ENCODE assay signal across 12 mouse cellular contexts in the genomic region with DNA sequence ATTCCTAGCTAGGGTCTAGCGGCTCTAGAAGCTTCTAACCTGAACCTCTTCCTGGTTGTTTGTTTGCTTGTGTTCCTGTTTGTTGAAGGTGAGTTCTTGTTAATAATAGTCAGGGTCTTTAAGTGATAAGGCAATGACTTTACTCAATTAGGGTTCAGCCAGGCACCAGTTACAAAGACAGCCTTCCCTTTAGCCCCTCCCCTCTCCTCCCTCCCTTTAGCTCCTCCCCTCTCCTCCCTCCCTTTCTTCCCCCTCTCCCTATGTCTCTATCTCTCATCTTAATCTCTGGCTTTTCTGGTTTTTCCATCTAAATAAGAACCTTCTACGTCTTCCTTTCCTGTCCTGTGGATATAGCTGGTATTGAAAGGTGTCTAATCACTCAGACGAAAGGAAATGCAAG. TPM values are rescaled to one million over a fixed set of nuclear protein-coding genes. Genes with fewer than 3 reads are reported as not detected.
DNase-seq lines count a peak whose midpoint lies in the region; ATAC-seq lines count a peak whose summit lies in the region.
"Had no signal": no experiment of that assay in that cellular context is flagged by ENCODE, and none has a peak within 500 bp of the region (broad histone marks: within the 10 kb centered on the region; RNA-seq: fewer than 3 reads in every experiment).

No protein-coding gene starts in this region.

- no peak overlapping the region for H3K27ac ChIP-seq in limb, embryonic 12.5 days
- H3K27ac ChIP-seq in limb, embryonic 10.5 days, result no peak overlapping the region
- no peak overlapping the region for H3K27ac ChIP-seq in intestine, embryonic 15.5 days
- no peak overlapping the region for H3K27ac ChIP-seq in forebrain, embryonic 10.5 days
- H3K27ac ChIP-seq: midbrain, embryonic 12.5 days had no signal

- no peak overlapping the region for H3K9ac ChIP-seq in limb, embryonic 12.5 days (replicated peaks)
- H3K9ac ChIP-seq in intestine, embryonic 15.5 days, result no peak overlapping the region
- H3K9ac ChIP-seq: midbrain, embryonic 12.5 days had no signal

- no peaks in the 10 kb centered on the region for H3K4me1 ChIP-seq in limb, embryonic 12.5 days (replicated peaks)
- peaks cover 4% of the 10 kb centered on the region for H3K4me1 ChIP-seq in limb, embryonic 10.5 days
- H3K4me1 ChIP-seq in intestine, embryonic 15.5 days (replicated peaks), result 0 out of 2 replicates have a peak, but pooled peaks cover 11% of the 10 kb centered on the region
- peaks cover 7% of the 10 kb centered on the region; the same call in 1 of the 2 replicates for H3K4me1 ChIP-seq in megakaryocyte, embryonic 14.5 days
- H3K4me1 ChIP-seq in forebrain, embryonic 10.5 days, result peaks cover 6% of the 10 kb centered on the region; the same call in 1 of the 2 replicates
- H3K4me1 ChIP-seq: midbrain, embryonic 12.5 days had no signal

- WGBS in limb, embryonic 12.5 days, result 65% methylated on average over 3 of the region's 3 CpGs
- WGBS in limb, embryonic 10.5 days, result 69% methylated on average over 3 of the region's 3 CpGs
- whole genome bisulfite sequencing in intestine, embryonic 15.5 days, result 66% methylated on average over 3 of the region's 3 CpGs
- 67% methylated on average over 3 of the region's 3 CpGs for WGBS in forebrain, embryonic 10.5 days

- H3K4me3 ChIP-seq in limb, embryonic 12.5 days (replicated peaks), result no peak overlapping the region
- no peak overlapping the region for H3K4me3 ChIP-seq in limb, embryonic 10.5 days
- peak overlapping the region; percentile 25; the same call in 1 of the 2 replicates for H3K4me3 ChIP-seq in intestine, embryonic 15.5 days (replicated peaks)
- H3K4me3 ChIP-seq in megakaryocyte, embryonic 14.5 days (replicated peaks), result peak overlapping the region; percentile 84
- H3K4me3 ChIP-seq in forebrain, embryonic 10.5 days, result no peak overlapping the region
- H3K4me3 ChIP-seq: midbrain, embryonic 12.5 days had no signal

- H3K4me2 ChIP-seq in limb, embryonic 12.5 days, result peak overlapping the region; percentile 13; the same call in 1 of the 2 replicates
- H3K4me2 ChIP-seq in intestine, embryonic 15.5 days (replicated peaks), result peak overlapping the region; percentile 57

- H3K36me3 ChIP-seq in limb, embryonic 12.5 days, result no peaks in the 10 kb centered on the region
- H3K36me3 ChIP-seq in limb, embryonic 10.5 days, result no peaks in the 10 kb centered on the region
- H3K36me3 ChIP-seq in intestine, embryonic 15.5 days, result no peaks in the 10 kb centered on the region
- H3K36me3 ChIP-seq in megakaryocyte, embryonic 14.5 days (replicated peaks; ENCODE audit: low read length), result no peaks in the 10 kb centered on the region
- H3K36me3 ChIP-seq in forebrain, embryonic 10.5 days (replicated peaks), result no peaks in the 10 kb centered on the region
- H3K36me3 ChIP-seq: midbrain, embryonic 12.5 days had no signal

- ATAC-seq in limb, embryonic 12.5 days (ENCODE audit: insufficient number of reproducible peaks, insufficient read depth, low FRiP score, low TSS enrichment, low read depth), result no peak
- ATAC-seq in common myeloid progenitor, adult 5-6 weeks (replicated peaks; ENCODE audit: low read depth, poor library complexity, severe bottlenecking), result peak; percentile 70
- ATAC-seq in intestine, embryonic 15.5 days, result peak; percentile 61; the same call in 1 of the 2 replicates
- ATAC-seq: hindbrain, embryonic 16.5 days had no signal

- peaks cover 10% of the 10 kb centered on the region; the same call in 1 of the 2 replicates for H3K27me3 ChIP-seq in limb, embryonic 12.5 days
- no peaks in the 10 kb centered on the region for H3K27me3 ChIP-seq in limb, embryonic 10.5 days (ENCODE audit: low read depth, poor library complexity, severe bottlenecking)
- no peaks in the 10 kb centered on the region; the same call in 1 of the 2 replicates for H3K27me3 ChIP-seq in intestine, embryonic 15.5 days (replicated peaks)
- H3K27me3 ChIP-seq in megakaryocyte, embryonic 14.5 days (replicated peaks), result peaks cover 9% of the 10 kb centered on the region
- peaks cover 6% of the 10 kb centered on the region; the same call in 1 of the 2 replicates for H3K27me3 ChIP-seq in forebrain, embryonic 10.5 days (ENCODE audit: poor library complexity, severe bottlenecking)
- H3K27me3 ChIP-seq: midbrain, embryonic 12.5 days had no signal

- no peak for DNase-seq in limb, embryonic 10.5 days (ENCODE audit: low spot score)
- DNase-seq in forebrain, embryonic 10.5 days (ENCODE audit: extremely low spot score, low spot score), result no peak
- no peak for DNase-seq in adrenal gland, adult (ENCODE audit: inconsistent age in 2 of 2, low spot score in 1 of 2)
- DNase-seq in thymus, postnatal 4 days, result no peak
- DNase-seq: cerebellum, postnatal 14 days had no signal

- H3K9me3 ChIP-seq in limb, embryonic 12.5 days, result no peaks in the 10 kb centered on the region
- H3K9me3 ChIP-seq in limb, embryonic 10.5 days (replicated peaks), result no peaks in the 10 kb centered on the region
- no peaks in the 10 kb centered on the region for H3K9me3 ChIP-seq in intestine, embryonic 15.5 days
- H3K9me3 ChIP-seq in megakaryocyte, embryonic 14.5 days, result no peaks in the 10 kb centered on the region
- no peaks in the 10 kb centered on the region for H3K9me3 ChIP-seq in forebrain, embryonic 10.5 days
- H3K9me3 ChIP-seq: midbrain, embryonic 12.5 days had no signal

RNA-seq across cellular contexts. Expression of gene Tekt5, which starts 10.7 kb away (rescaled TPM):
- 0.19 TPM in 1 of 2 replicates, not detected in the other for polyA plus RNA-seq in limb, embryonic 12.5 days (2016; fragmentation: Nextera tagmentation; extraction: Ambion mirVana)
- polyA plus RNA-seq in limb, embryonic 10.5 days (2016; fragmentation: Nextera tagmentation; extraction: Ambion mirVana), result not detected in 2 replicates
- total RNA-seq in common myeloid progenitor, adult 5-6 weeks (2017), result not detected in 2 replicates
- polyA plus RNA-seq in intestine, embryonic 15.5 days (2015; fragmentation: Nextera tagmentation; extraction: Ambion mirVana), result 0.15 and 0.25 TPM in 2 replicates
- not detected in 2 replicates for polyA plus RNA-seq in megakaryocyte, embryonic 14.5 days (2012; ENCODE audit: insufficient read depth, low replicate concordance)
- polyA plus RNA-seq in forebrain, embryonic 10.5 days (2016; fragmentation: Nextera tagmentation; extraction: Ambion mirVana), result 0.10 TPM in 1 of 2 replicates, not detected in the other
- total RNA-seq: adrenal gland, postnatal 14 days had no signal

RNA-seq across cellular contexts. Expression of gene Nubp1, which starts 27.2 kb away (rescaled TPM):
- 80.4 and 82.7 TPM in 2 replicates for polyA plus RNA-seq in limb, embryonic 12.5 days (2016; fragmentation: Nextera tagmentation; extraction: Ambion mirVana)
- 92.0 and 94.8 TPM in 2 replicates for polyA plus RNA-seq in limb, embryonic 10.5 days (2016; fragmentation: Nextera tagmentation; extraction: Ambion mirVana)
- total RNA-seq in common myeloid progenitor, adult 5-6 weeks (2017), result 55.7 and 59.3 TPM in 2 replicates
- 55.4 and 56.6 TPM in 2 replicates for polyA plus RNA-seq in intestine, embryonic 15.5 days (2015; fragmentation: Nextera tagmentation; extraction: Ambion mirVana)
- polyA plus RNA-seq in megakaryocyte, embryonic 14.5 days (2012; ENCODE audit: insufficient read depth, low replicate concordance), result 7.9 and 20.5 TPM in 2 replicates
- 80.9 and 81.3 TPM in 2 replicates for polyA plus RNA-seq in forebrain, embryonic 10.5 days (2016; fragmentation: Nextera tagmentation; extraction: Ambion mirVana)

Comparison
In these comparisons a context has a peak if more than half of its experiments do, and no peak if none do; other contexts are left out.
1. H3K4me3 ChIP-seq: peak in intestine, embryonic 15.5 days (single experiment) and megakaryocyte, embryonic 14.5 days (single experiment); none in limb, embryonic 12.5 days (single experiment), limb, embryonic 10.5 days (single experiment) and forebrain, embryonic 10.5 days (single experiment).